Mouse (Mus musculus) adrenal gland, adult 2 months (tissue): Measurements from ENCODE around the gene Nanos3. TPM values are rescaled to one million over a fixed set of nuclear protein-coding genes. Genes with fewer than 3 reads are reported as not detected.
A peak's percentile ranks its signal among the peaks of the same experiment; 100 is the strongest.

Experiments
- DNase-seq: peaks from one replicate; pipeline ENCODE4 v3.0.0; 2021
- long read RNA-seq: library from polyadenylated mRNA; stranded (forward); transcript quantifications from one replicate; pipeline ENCODE4 v2.0.0, GENCODE M21; 2021
- polyA plus RNA-seq: library from polyadenylated mRNA; depleted of rRNA; stranded (reverse); fragments of >200 nt; gene quantifications from 2 replicates; pipeline ENCODE4 v1.2.3, GENCODE M21; 2012; rRNA removed
- total RNA-seq, 2 experiments: library from RNA; stranded (reverse); gene quantifications; 2 replicates each; pipeline ENCODE4 v1.2.3; 2021

Nanos3 gene
- total RNA-seq (1 to 10 TPM; 1.1 to 1.3 TPM), polyA plus RNA-seq (0.36 and 1.0 TPM in 2 replicates)
- long read RNA-seq, partial matches to known transcripts, result 0 of 2 reads
- long read RNA-seq, other reads (novel, unspliced or antisense), result 2 of 2 reads

- no peak for DNase-seq
Measured at GRCm38 (mm10) chr8:84185117-84185516, at the start of gene Nanos3. Gene Nanos3 (minus strand): TSS chr8:84185217.

GRCm38 (mm10) chr8:84233055-84233454, 48.0 kb upstream of the Nanos3 start:
- DNase-seq, result peak; percentile 85

GRCm38 (mm10) chr8:84230735-84231134, 45.7 kb upstream of the Nanos3 start:
- no peak for DNase-seq

GRCm38 (mm10) chr8:84223322-84224029, 38.5 kb upstream of the Nanos3 start:
- DNase-seq, result peak; percentile 37

GRCm38 (mm10) chr8:84222566-84223165, 37.6 kb upstream of the Nanos3 start:
- no peak for DNase-seq

- no peak for DNase-seq
Measured at GRCm38 (mm10) chr8:84220105-84220504, 35.1 kb upstream of the Nanos3 start.

GRCm38 (mm10) chr8:84218143-84218542, 33.1 kb upstream of the Nanos3 start:
- DNase-seq, result no peak

- no peak for DNase-seq
Measured at GRCm38 (mm10) chr8:84217206-84217605, 32.2 kb upstream of the Nanos3 start.

GRCm38 (mm10) chr8:84213277-84213676, 28.3 kb upstream of the Nanos3 start:
- DNase-seq, result no peak

GRCm38 (mm10) chr8:84211881-84212563, 27.0 kb upstream of the Nanos3 start:
- no peak for DNase-seq

GRCm38 (mm10) chr8:84211202-84211601, 26.2 kb upstream of the Nanos3 start:
- no peak for DNase-seq

- DNase-seq, result peak; percentile 82
Measured at GRCm38 (mm10) chr8:84210167-84210791, 25.3 kb upstream of the Nanos3 start.

- DNase-seq, result no peak
Measured at GRCm38 (mm10) chr8:84208381-84209380, 23.7 kb upstream of the Nanos3 start.

GRCm38 (mm10) chr8:84207811-84208210, 22.8 kb upstream of the Nanos3 start:
- peak; percentile 73 for DNase-seq

GRCm38 (mm10) chr8:84206666-84207065, 21.6 kb upstream of the Nanos3 start:
- no peak for DNase-seq

GRCm38 (mm10) chr8:84205073-84205472, 20.1 kb upstream of the Nanos3 start:
- no peak for DNase-seq

GRCm38 (mm10) chr8:84203975-84204772, 19.2 kb upstream of the Nanos3 start:
- DNase-seq, result peak; percentile 88

- DNase-seq, result peak; percentile 94
Measured at GRCm38 (mm10) chr8:84202938-84203917, 18.2 kb upstream of the Nanos3 start.

- peak; percentile 92 for DNase-seq
Measured at GRCm38 (mm10) chr8:84202466-84202865, 17.4 kb upstream of the Nanos3 start.
